Mouse (Mus musculus): Measurements from ENCODE around the gene Zfp36l2. TPM values are rescaled to one million over a fixed set of nuclear protein-coding genes. Genes with fewer than 3 reads are reported as not detected.

Gene Zfp36l2
- polyA plus RNA-seq, 1 experiment from 2014 or later, result 6.6 TPM

- Histone ChIP-seq H3K27ac (no peak overlapping the region), H3K27me3 (peaks cover 3% of the 10 kb centered on the region; the same call in 1 of the 2 replicates), H3K9ac (no peak overlapping the region), H3K4me1 (replicated peaks) (peaks cover 12% of the 10 kb centered on the region), H3K4me2 (no peak overlapping the region), H3K4me3 (no peak overlapping the region), H3K9me3 (replicated peaks) (no peaks in the 10 kb centered on the region), H3K36me3 (no peaks in the 10 kb centered on the region)
- 78% methylated on average over 9 of the region's 9 CpGs for WGBS
- no peak; the same call in 1 of the 2 replicates for ATAC-seq (replicated peaks; ENCODE audit: insufficient number of reproducible peaks, insufficient read depth, low FRiP score, low read depth)
These were observed 21.4 kb downstream of the Zfp36l2 start for GRCm38 (mm10) chr17:84166135-84166860.

GRCm38 (mm10) chr17:84165735-84166134, 22.0 kb downstream of the Zfp36l2 start:
- no peaks in the 10 kb centered on the region for H3K9me3 ChIP-seq (replicated peaks)
- no peak for ATAC-seq (replicated peaks; ENCODE audit: insufficient number of reproducible peaks, insufficient read depth, low FRiP score, low read depth)
- no peak overlapping the region for H3K4me3 ChIP-seq
- no peak overlapping the region for H3K27ac ChIP-seq
- no peak overlapping the region for H3K9ac ChIP-seq
- no peaks in the 10 kb centered on the region for H3K36me3 ChIP-seq
- peaks cover 3% of the 10 kb centered on the region; the same call in 1 of the 2 replicates for H3K27me3 ChIP-seq
- no peak overlapping the region for H3K4me2 ChIP-seq
- peaks cover 18% of the 10 kb centered on the region for H3K4me1 ChIP-seq (replicated peaks)
- 84% methylated on average over 3 of the region's 3 CpGs for WGBS

- WGBS, result 84% methylated on average over 8 of the region's 8 CpGs
- Histone ChIP-seq H3K27me3 (peaks cover 3% of the 10 kb centered on the region; the same call in 1 of the 2 replicates), H3K4me3 (no peak overlapping the region), H3K36me3 (no peaks in the 10 kb centered on the region), H3K4me2 (no peak overlapping the region), H3K4me1 (replicated peaks) (peaks cover 18% of the 10 kb centered on the region), H3K9me3 (replicated peaks) (no peaks in the 10 kb centered on the region), H3K9ac (no peak overlapping the region), H3K27ac (no peak overlapping the region)
- no peak for ATAC-seq (replicated peaks; ENCODE audit: insufficient number of reproducible peaks, insufficient read depth, low FRiP score, low read depth)
These were observed 23.6 kb downstream of the Zfp36l2 start for GRCm38 (mm10) chr17:84164146-84164545.

GRCm38 (mm10) chr17:84163066-84163785, 24.5 kb downstream of the Zfp36l2 start:
- no peak overlapping the region for H3K4me3 ChIP-seq
- no peaks in the 10 kb centered on the region for H3K36me3 ChIP-seq
- peaks cover 18% of the 10 kb centered on the region for H3K4me1 ChIP-seq (replicated peaks)
- H3K27me3 ChIP-seq, result peaks cover 3% of the 10 kb centered on the region; the same call in 1 of the 2 replicates
- peak overlapping the region; percentile 14; the same call in 1 of the 2 replicates for H3K27ac ChIP-seq
- no peak overlapping the region for H3K4me2 ChIP-seq
- no peak for ATAC-seq (replicated peaks; ENCODE audit: insufficient number of reproducible peaks, insufficient read depth, low FRiP score, low read depth)
- 79% methylated on average over 12 of the region's 12 CpGs for WGBS
- no peak overlapping the region for H3K9ac ChIP-seq
- no peaks in the 10 kb centered on the region for H3K9me3 ChIP-seq (replicated peaks)

- no peak for ATAC-seq (replicated peaks; ENCODE audit: insufficient number of reproducible peaks, insufficient read depth, low FRiP score, low read depth)
- Histone ChIP-seq H3K4me3 (no peak overlapping the region), H3K4me1 (replicated peaks) (peaks cover 18% of the 10 kb centered on the region), H3K36me3 (no peaks in the 10 kb centered on the region), H3K9me3 (replicated peaks) (no peaks in the 10 kb centered on the region), H3K4me2 (no peak overlapping the region), H3K27ac (peak overlapping the region; percentile 31), H3K27me3 (peaks cover 3% of the 10 kb centered on the region; the same call in 1 of the 2 replicates), H3K9ac (no peak overlapping the region)
- 64% methylated on average over 8 of the region's 8 CpGs for WGBS
These were observed 25.5 kb downstream of the Zfp36l2 start for GRCm38 (mm10) chr17:84162211-84162760.

- no peak overlapping the region for H3K4me2 ChIP-seq
- no peak overlapping the region for H3K9ac ChIP-seq
- H3K4me1 ChIP-seq (replicated peaks), result peaks cover 18% of the 10 kb centered on the region
- no peaks in the 10 kb centered on the region for H3K36me3 ChIP-seq
- no peak overlapping the region for H3K4me3 ChIP-seq
- ATAC-seq (replicated peaks; ENCODE audit: insufficient number of reproducible peaks, insufficient read depth, low FRiP score, low read depth), result peak; percentile 61
- peak overlapping the region; percentile 31 for H3K27ac ChIP-seq
- H3K27me3 ChIP-seq, result peaks cover 3% of the 10 kb centered on the region; the same call in 1 of the 2 replicates
- no peaks in the 10 kb centered on the region for H3K9me3 ChIP-seq (replicated peaks)
- 40% methylated on average over 6 of the region's 6 CpGs for WGBS
These were observed 26.4 kb downstream of the Zfp36l2 start for GRCm38 (mm10) chr17:84161231-84161854.

GRCm38 (mm10) chr17:84158891-84159290, 28.9 kb downstream of the Zfp36l2 start:
- Histone ChIP-seq H3K36me3 (no peaks in the 10 kb centered on the region), H3K4me1 (replicated peaks) (peaks cover 18% of the 10 kb centered on the region), H3K9me3 (replicated peaks) (no peaks in the 10 kb centered on the region), H3K27ac (no peak overlapping the region; the same call in 1 of the 2 replicates), H3K4me3 (no peak overlapping the region), H3K27me3 (no peaks in the 10 kb centered on the region), H3K4me2 (no peak overlapping the region), H3K9ac (no peak overlapping the region)
- no peak for ATAC-seq (replicated peaks; ENCODE audit: insufficient number of reproducible peaks, insufficient read depth, low FRiP score, low read depth)
- WGBS, result 66% methylated on average over 15 of the region's 15 CpGs

- H3K27ac ChIP-seq, result no peak overlapping the region
These were observed 29.3 kb downstream of the Zfp36l2 start for GRCm38 (mm10) chr17:84158461-84158795.

GRCm38 (mm10) chr17:84157743-84158460, 29.8 kb downstream of the Zfp36l2 start:
- no peak overlapping the region for H3K4me3 ChIP-seq
- H3K27me3 ChIP-seq, result no peaks in the 10 kb centered on the region
- H3K4me1 ChIP-seq (replicated peaks), result peaks cover 23% of the 10 kb centered on the region
- no peak overlapping the region for H3K4me2 ChIP-seq
- peak overlapping the region; percentile 9; the same call in 1 of the 2 replicates for H3K27ac ChIP-seq
- ATAC-seq (replicated peaks; ENCODE audit: insufficient number of reproducible peaks, insufficient read depth, low FRiP score, low read depth), result no peak
- no peaks in the 10 kb centered on the region for H3K9me3 ChIP-seq (replicated peaks)
- H3K9ac ChIP-seq, result no peak overlapping the region
- H3K36me3 ChIP-seq, result no peaks in the 10 kb centered on the region
- WGBS, result 60% methylated on average over 6 of the region's 6 CpGs

More at GRCm38 (mm10) chr17:84158461-84158795, 29.3 kb downstream of the Zfp36l2 start:
- H3K4me3 ChIP-seq, result no peak overlapping the region
- H3K9me3 ChIP-seq (replicated peaks), result no peaks in the 10 kb centered on the region
- no peak overlapping the region for H3K9ac ChIP-seq
- ATAC-seq (replicated peaks; ENCODE audit: insufficient number of reproducible peaks, insufficient read depth, low FRiP score, low read depth), result no peak
- H3K4me2 ChIP-seq, result no peak overlapping the region
- 88% methylated on average over 12 of the region's 12 CpGs for WGBS
- H3K4me1 ChIP-seq (replicated peaks), result peaks cover 18% of the 10 kb centered on the region
- no peaks in the 10 kb centered on the region for H3K27me3 ChIP-seq
- H3K36me3 ChIP-seq, result no peaks in the 10 kb centered on the region

- peaks cover 27% of the 10 kb centered on the region for H3K4me1 ChIP-seq (replicated peaks)
- ATAC-seq (replicated peaks; ENCODE audit: insufficient number of reproducible peaks, insufficient read depth, low FRiP score, low read depth), result no peak
- H3K9ac ChIP-seq, result no peak overlapping the region
- no peaks in the 10 kb centered on the region for H3K36me3 ChIP-seq
- H3K4me2 ChIP-seq, result no peak overlapping the region
- H3K9me3 ChIP-seq (replicated peaks), result no peaks in the 10 kb centered on the region
- WGBS, result 59% methylated on average over 19 of the region's 19 CpGs
- no peaks in the 10 kb centered on the region for H3K27me3 ChIP-seq
- no peak overlapping the region for H3K4me3 ChIP-seq
- H3K27ac ChIP-seq, result peak overlapping the region; percentile 9; the same call in 1 of the 2 replicates
These were observed 30.7 kb downstream of the Zfp36l2 start for GRCm38 (mm10) chr17:84156748-84157742.
